Mouse (Mus musculus): ENCODE results near the gene Ociad1. TPM values are rescaled to one million over a fixed set of nuclear protein-coding genes. Genes with fewer than 3 reads are reported as not detected.

Gene Ociad1
- polyA plus RNA-seq, 1 experiment from 2014 or later: 317 TPM

DNA sequence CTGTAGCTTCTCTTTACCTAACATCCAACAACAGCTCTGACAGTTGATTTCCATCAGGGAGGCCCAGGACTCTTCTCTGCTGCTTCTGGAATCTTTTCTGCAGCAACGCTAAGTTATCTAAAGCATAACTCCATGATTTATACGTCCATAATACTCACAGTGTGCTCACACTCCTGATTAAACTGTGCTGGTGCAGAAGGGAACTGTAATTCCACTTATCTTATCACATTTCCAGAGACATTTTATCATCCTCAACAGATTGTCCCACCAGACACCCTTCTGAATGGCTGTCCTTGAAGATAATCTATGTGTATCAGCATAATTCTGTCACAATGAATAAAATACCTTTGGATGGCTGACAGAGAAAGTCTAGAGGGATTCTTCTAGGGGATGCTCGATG is 61.4 kb downstream of the Ociad1 start:
- no peak overlapping the region for H3K4me3 ChIP-seq (ENCODE audit: low read length)
- no peaks in the 10 kb centered on the region for H3K36me3 ChIP-seq (ENCODE audit: control insufficient read depth, insufficient read depth)
- no peak for ATAC-seq (replicated peaks; ENCODE audit: extremely low read depth, insufficient read depth, low FRiP score)
- H3K9ac ChIP-seq (ENCODE audit: low read length): no peak overlapping the region
- no peak overlapping the region for H3K4me2 ChIP-seq (ENCODE audit: low read depth, low read length)
- H3K27ac ChIP-seq (ENCODE audit: low read length): no peak overlapping the region
- H3K9me3 ChIP-seq (replicated peaks; ENCODE audit: control insufficient read depth, low read length): no peaks in the 10 kb centered on the region
- peaks cover 12% of the 10 kb centered on the region for H3K4me1 ChIP-seq (ENCODE audit: control insufficient read depth, insufficient read depth, low read length)
- no peaks in the 10 kb centered on the region for H3K27me3 ChIP-seq (ENCODE audit: control insufficient read depth, insufficient read depth, low read length)
- 24% methylated on average over 3 of the region's 3 CpGs for WGBS

DNA sequence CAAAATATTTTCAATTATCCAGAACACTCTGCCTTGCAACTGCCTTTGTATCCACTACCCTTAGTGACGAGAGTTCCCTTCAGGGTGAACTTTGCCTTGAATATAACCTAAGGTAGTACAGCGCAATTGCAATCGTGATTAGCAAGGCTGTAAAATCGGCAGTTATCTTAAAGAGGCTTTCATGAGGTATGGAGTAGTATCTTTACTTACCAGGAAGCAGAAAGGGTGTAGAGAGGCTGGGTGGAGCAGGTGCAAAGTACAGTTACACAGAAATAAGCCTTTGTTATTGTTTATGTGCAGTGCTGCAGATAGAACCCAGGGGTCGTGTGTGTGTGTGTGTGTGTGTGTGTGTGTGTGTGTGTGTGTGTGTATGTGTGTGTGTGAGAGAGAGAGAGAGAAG is 62.8 kb downstream of the Ociad1 start:
- Histone ChIP-seq H3K4me1 (ENCODE audit: control insufficient read depth, insufficient read depth, low read length) (peaks cover 24% of the 10 kb centered on the region), H3K9ac (ENCODE audit: low read length) (no peak overlapping the region), H3K4me3 (ENCODE audit: low read length) (no peak overlapping the region), H3K27me3 (ENCODE audit: control insufficient read depth, insufficient read depth, low read length) (no peaks in the 10 kb centered on the region), H3K36me3 (ENCODE audit: control insufficient read depth, insufficient read depth) (no peaks in the 10 kb centered on the region), H3K4me2 (ENCODE audit: low read depth, low read length) (no peak overlapping the region), H3K27ac (ENCODE audit: low read length) (no peak overlapping the region), H3K9me3 (replicated peaks; ENCODE audit: control insufficient read depth, low read length) (no peaks in the 10 kb centered on the region)
- ATAC-seq (replicated peaks; ENCODE audit: extremely low read depth, insufficient read depth, low FRiP score): no peak
- WGBS: 60% methylated on average over 5 of the region's 5 CpGs

GRCm38 (mm10) chr5:73359134-73359751 is 66.7 kb downstream of the Ociad1 start:
- H3K27me3 ChIP-seq (ENCODE audit: control insufficient read depth, insufficient read depth, low read length): no peaks in the 10 kb centered on the region; the same call in 1 of the 2 replicates
- no peak overlapping the region for H3K27ac ChIP-seq (ENCODE audit: low read length)
- peaks cover 15% of the 10 kb centered on the region for H3K4me1 ChIP-seq (ENCODE audit: control insufficient read depth, insufficient read depth, low read length)
- no peak; the same call in 1 of the 2 replicates for ATAC-seq (replicated peaks; ENCODE audit: extremely low read depth, insufficient read depth, low FRiP score)
- no peaks in the 10 kb centered on the region for H3K9me3 ChIP-seq (replicated peaks; ENCODE audit: control insufficient read depth, low read length)
- H3K36me3 ChIP-seq (ENCODE audit: control insufficient read depth, insufficient read depth): no peaks in the 10 kb centered on the region
- peak overlapping the region; percentile 21; the same call in 1 of the 2 replicates for H3K9ac ChIP-seq (ENCODE audit: low read length)
- H3K4me3 ChIP-seq (ENCODE audit: low read length): peak overlapping the region; percentile 39
- WGBS: 47% methylated on average over 6 of the region's 6 CpGs
- H3K4me2 ChIP-seq (ENCODE audit: low read depth, low read length): peak overlapping the region; percentile 63

- ATAC-seq (replicated peaks; ENCODE audit: extremely low read depth, insufficient read depth, low FRiP score): no peak
- H3K4me2 ChIP-seq (ENCODE audit: low read depth, low read length): peak overlapping the region; percentile 63
- H3K27ac ChIP-seq (ENCODE audit: low read length): no peak overlapping the region
- H3K36me3 ChIP-seq (ENCODE audit: control insufficient read depth, insufficient read depth): no peaks in the 10 kb centered on the region
- no peaks in the 10 kb centered on the region; the same call in 1 of the 2 replicates for H3K27me3 ChIP-seq (ENCODE audit: control insufficient read depth, insufficient read depth, low read length)
- H3K9me3 ChIP-seq (replicated peaks; ENCODE audit: control insufficient read depth, low read length): no peaks in the 10 kb centered on the region
- H3K9ac ChIP-seq (ENCODE audit: low read length): peak overlapping the region; percentile 21; the same call in 1 of the 2 replicates
- H3K4me1 ChIP-seq (ENCODE audit: control insufficient read depth, insufficient read depth, low read length): peaks cover 15% of the 10 kb centered on the region
- H3K4me3 ChIP-seq (ENCODE audit: low read length): peak overlapping the region; percentile 39
- WGBS: 23% methylated on average over 12 of the region's 12 CpGs
Measured at GRCm38 (mm10) chr5:73359752-73360141, 67.2 kb downstream of the Ociad1 start.

- ATAC-seq (replicated peaks; ENCODE audit: extremely low read depth, insufficient read depth, low FRiP score): no peak
- no peak overlapping the region for H3K27ac ChIP-seq (ENCODE audit: low read length)
- peak overlapping the region; percentile 39 for H3K4me3 ChIP-seq (ENCODE audit: low read length)
- H3K36me3 ChIP-seq (ENCODE audit: control insufficient read depth, insufficient read depth): no peaks in the 10 kb centered on the region
- peaks cover 15% of the 10 kb centered on the region for H3K4me1 ChIP-seq (ENCODE audit: control insufficient read depth, insufficient read depth, low read length)
- no peaks in the 10 kb centered on the region; the same call in 1 of the 2 replicates for H3K27me3 ChIP-seq (ENCODE audit: control insufficient read depth, insufficient read depth, low read length)
- peak overlapping the region; percentile 46; the same call in 1 of the 2 replicates for H3K9ac ChIP-seq (ENCODE audit: low read length)
- peak overlapping the region; percentile 63 for H3K4me2 ChIP-seq (ENCODE audit: low read depth, low read length)
- 16% methylated on average over 12 of the region's 12 CpGs for WGBS
- H3K9me3 ChIP-seq (replicated peaks; ENCODE audit: control insufficient read depth, low read length): no peaks in the 10 kb centered on the region
Measured at GRCm38 (mm10) chr5:73360240-73360639, 67.7 kb downstream of the Ociad1 start.

GRCm38 (mm10) chr5:73362338-73362737 is 69.8 kb downstream of the Ociad1 start:
- Histone ChIP-seq H3K36me3 (ENCODE audit: control insufficient read depth, insufficient read depth) (no peaks in the 10 kb centered on the region), H3K27me3 (ENCODE audit: control insufficient read depth, insufficient read depth, low read length) (no peaks in the 10 kb centered on the region; the same call in 1 of the 2 replicates), H3K4me2 (ENCODE audit: low read depth, low read length) (no peak overlapping the region), H3K9ac (ENCODE audit: low read length) (no peak overlapping the region), H3K4me1 (ENCODE audit: control insufficient read depth, insufficient read depth, low read length) (peaks cover 15% of the 10 kb centered on the region), H3K27ac (ENCODE audit: low read length) (no peak overlapping the region), H3K4me3 (ENCODE audit: low read length) (no peak overlapping the region), H3K9me3 (replicated peaks; ENCODE audit: control insufficient read depth, low read length) (no peaks in the 10 kb centered on the region)
- WGBS: 83% methylated on average over 7 of the region's 7 CpGs
- no peak for ATAC-seq (replicated peaks; ENCODE audit: extremely low read depth, insufficient read depth, low FRiP score)

DNA sequence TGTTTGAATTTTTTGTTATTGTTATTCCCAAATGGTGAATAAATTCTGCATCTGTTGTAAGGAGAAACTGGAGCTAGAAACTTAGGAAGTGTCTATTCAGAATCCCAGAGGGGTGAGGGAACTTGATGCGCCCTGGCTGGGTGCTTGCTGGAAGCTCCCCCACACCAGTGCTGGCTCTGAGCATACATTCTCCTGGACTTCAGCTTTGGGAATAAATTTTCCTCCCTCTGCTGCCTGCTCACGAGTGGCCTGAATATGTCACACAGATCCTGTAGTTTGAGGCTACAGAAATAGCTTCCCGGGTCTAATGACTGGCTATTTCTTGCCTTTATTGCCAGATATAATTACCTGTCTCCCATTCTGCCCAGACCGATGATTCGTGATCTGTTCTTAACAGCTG is 70.2 kb downstream of the Ociad1 start:
- Histone ChIP-seq H3K36me3 (ENCODE audit: control insufficient read depth, insufficient read depth) (no peaks in the 10 kb centered on the region), H3K9me3 (replicated peaks; ENCODE audit: control insufficient read depth, low read length) (no peaks in the 10 kb centered on the region), H3K9ac (ENCODE audit: low read length) (no peak overlapping the region), H3K27ac (ENCODE audit: low read length) (no peak overlapping the region), H3K4me2 (ENCODE audit: low read depth, low read length) (no peak overlapping the region), H3K4me3 (ENCODE audit: low read length) (no peak overlapping the region), H3K4me1 (ENCODE audit: control insufficient read depth, insufficient read depth, low read length) (peaks cover 15% of the 10 kb centered on the region), H3K27me3 (ENCODE audit: control insufficient read depth, insufficient read depth, low read length) (no peaks in the 10 kb centered on the region; the same call in 1 of the 2 replicates)
- ATAC-seq (replicated peaks; ENCODE audit: extremely low read depth, insufficient read depth, low FRiP score): no peak
- 80% methylated on average over 5 of the region's 5 CpGs for WGBS

Other genes starting within 250 kb of the Ociad1 start
- gene Fryl, start 36.2 kb upstream of the Ociad1 start, polyA plus RNA-seq (2015; fragmentation: Nextera tagmentation; extraction: Ambion mirVana): 25.5 and 26.4 TPM in 2 replicates
- 18.6 and 19.0 TPM in 2 replicates for gene Ociad2, start 48.2 kb downstream of the Ociad1 start, polyA plus RNA-seq (2015; fragmentation: Nextera tagmentation; extraction: Ambion mirVana)
- gene Cwh43, start 113.3 kb downstream of the Ociad1 start, polyA plus RNA-seq (2015; fragmentation: Nextera tagmentation; extraction: Ambion mirVana): not detected in 2 replicates
- 15.5 and 15.8 TPM in 2 replicates for gene Dcun1d4, start 188.2 kb downstream of the Ociad1 start, polyA plus RNA-seq (2015; fragmentation: Nextera tagmentation; extraction: Ambion mirVana)